Mouse (Mus musculus): ENCODE results near the gene Abhd14b.

Abhd14b gene

GRCm38 (mm10) chr9:106460401-106461025 is 13.3 kb downstream of the Abhd14b start:
- DNase-seq (ENCODE audit: inconsistent ontology term) = no peak

GRCm38 (mm10) chr9:106461026-106461415 is 13.8 kb downstream of the Abhd14b start:
- DNase-seq (ENCODE audit: inconsistent ontology term) = no peak

GRCm38 (mm10) chr9:106461641-106462429 is 14.6 kb downstream of the Abhd14b start:
- no peak for DNase-seq (ENCODE audit: inconsistent ontology term)

- no peak for DNase-seq (ENCODE audit: inconsistent ontology term)
These were observed 15.2 kb downstream of the Abhd14b start for GRCm38 (mm10) chr9:106462430-106462800.

GRCm38 (mm10) chr9:106463122-106464063 is 16.1 kb downstream of the Abhd14b start:
- DNase-seq (ENCODE audit: inconsistent ontology term) = no peak

- DNase-seq (ENCODE audit: inconsistent ontology term) = peak; percentile 79
These were observed 17.7 kb downstream of the Abhd14b start for GRCm38 (mm10) chr9:106464751-106465541.

DNA sequence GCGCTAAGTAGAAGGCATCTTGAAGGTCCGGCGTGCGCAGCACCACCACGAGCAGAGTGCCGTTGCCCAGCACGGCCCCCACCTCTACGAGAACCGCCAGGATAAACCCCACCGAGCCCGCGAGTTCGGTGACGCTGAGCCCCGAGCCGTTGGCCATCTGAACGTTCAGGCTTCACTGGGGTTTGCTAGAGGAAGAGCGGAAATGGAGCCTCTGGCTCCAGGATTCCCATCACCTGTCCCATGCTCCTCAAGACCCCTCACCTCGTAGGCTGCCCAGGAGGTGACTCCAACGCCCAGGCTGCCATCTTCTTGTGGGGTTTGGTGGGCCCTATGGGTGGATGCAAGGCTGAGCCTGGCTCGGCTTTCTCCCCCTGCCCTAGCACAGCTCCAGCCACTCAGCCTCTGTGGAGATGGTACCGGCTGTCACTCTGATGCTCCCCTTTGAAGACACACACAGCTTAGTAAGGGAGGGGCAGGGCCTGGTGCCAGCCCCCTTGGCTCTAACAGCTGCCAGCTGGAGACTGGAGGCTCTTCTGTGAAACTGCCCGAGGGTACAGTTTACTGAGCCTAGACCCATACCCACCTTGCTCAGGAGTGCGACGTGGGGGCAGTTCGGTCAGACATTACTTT is 18.4 kb downstream of the Abhd14b start, which contains the start of gene Gpr62:
Gene Gpr62 (minus strand): TSS at position 368 of the 630 bp plus-strand sequence.
- peak; percentile 75 for DNase-seq (ENCODE audit: inconsistent ontology term)

GRCm38 (mm10) chr9:106466721-106467120 is 19.5 kb downstream of the Abhd14b start:
- no peak for DNase-seq (ENCODE audit: inconsistent ontology term)

- DNase-seq (ENCODE audit: inconsistent ontology term) = no peak
These were observed 20.5 kb downstream of the Abhd14b start for GRCm38 (mm10) chr9:106467746-106468145.

GRCm38 (mm10) chr9:106469317-106469716 is 22.1 kb downstream of the Abhd14b start:
- no peak for DNase-seq (ENCODE audit: inconsistent ontology term)

GRCm38 (mm10) chr9:106469776-106470175 is 22.5 kb downstream of the Abhd14b start:
- no peak for DNase-seq (ENCODE audit: inconsistent ontology term)

DNA sequence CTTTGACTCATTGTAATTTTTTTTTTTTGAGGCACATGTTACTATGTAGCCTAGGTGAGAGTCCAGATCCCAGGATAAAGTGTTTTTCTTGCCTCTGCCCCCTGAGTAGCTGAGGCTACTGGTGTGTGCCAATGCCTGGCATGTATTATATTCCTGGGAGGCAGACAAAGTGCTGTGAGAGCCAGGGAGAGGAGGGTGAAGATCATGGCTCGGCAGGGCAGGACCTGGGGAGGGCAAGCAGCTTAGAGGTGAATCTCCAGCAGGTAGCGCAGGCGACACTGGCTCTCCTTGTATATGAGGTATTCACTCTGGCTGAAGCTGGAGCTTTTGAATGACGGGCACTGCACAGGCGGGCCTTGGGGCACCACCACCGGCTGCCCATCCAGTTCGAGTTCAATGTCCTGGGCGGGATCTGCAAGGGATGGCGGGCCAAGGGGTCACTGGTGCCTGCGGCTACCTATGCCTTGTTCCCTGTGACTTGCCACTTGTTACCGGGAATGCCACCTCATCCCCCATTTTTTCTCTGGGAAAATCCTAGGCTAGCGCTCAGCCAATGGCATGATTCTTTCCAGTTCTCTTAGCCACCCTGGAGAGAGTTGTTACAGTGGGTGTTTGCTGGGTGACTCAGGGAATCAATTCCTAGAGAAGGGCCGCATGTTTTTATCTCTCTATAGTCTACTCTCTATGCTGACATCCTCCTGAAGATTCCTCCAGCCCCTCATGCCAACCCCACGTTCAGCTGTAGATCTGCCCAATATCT is 23.9 kb downstream of the Abhd14b start:
- no peak for DNase-seq (ENCODE audit: inconsistent ontology term)

- DNase-seq (ENCODE audit: inconsistent ontology term) = peak; percentile 91
These were observed 24.6 kb downstream of the Abhd14b start for GRCm38 (mm10) chr9:106471892-106472291.

DNA sequence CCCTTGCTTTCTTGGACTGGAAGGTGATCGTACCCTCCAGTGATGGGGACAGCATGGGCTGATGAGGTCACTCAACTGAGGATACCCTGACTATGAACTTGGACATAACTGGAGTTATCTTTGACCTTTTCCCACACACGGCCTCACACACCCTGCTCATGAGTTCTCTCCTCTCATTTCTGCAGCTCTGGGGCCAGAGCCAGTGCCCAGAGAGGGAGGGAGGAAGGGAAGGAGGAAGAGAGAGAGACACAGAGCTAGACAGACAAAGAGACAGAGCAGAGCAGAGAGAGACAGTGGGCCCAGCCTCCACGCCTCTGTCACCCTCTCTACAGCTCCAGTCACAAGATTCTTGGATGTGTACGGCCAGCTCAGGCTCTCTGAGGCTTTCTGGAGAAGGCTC is 25.1 kb downstream of the Abhd14b start:
- DNase-seq (ENCODE audit: inconsistent ontology term) = peak; percentile 55

GRCm38 (mm10) chr9:106473081-106473752 is 26.0 kb downstream of the Abhd14b start:
- no peak for DNase-seq (ENCODE audit: inconsistent ontology term)

- DNase-seq (ENCODE audit: inconsistent ontology term) = no peak
These were observed 26.5 kb downstream of the Abhd14b start for GRCm38 (mm10) chr9:106473753-106474105.

GRCm38 (mm10) chr9:106474456-106474855 is 27.2 kb downstream of the Abhd14b start:
- peak; percentile 80 for DNase-seq (ENCODE audit: inconsistent ontology term)

- DNase-seq (ENCODE audit: inconsistent ontology term) = no peak
These were observed 27.8 kb downstream of the Abhd14b start for GRCm38 (mm10) chr9:106475046-106475445.

DNA sequence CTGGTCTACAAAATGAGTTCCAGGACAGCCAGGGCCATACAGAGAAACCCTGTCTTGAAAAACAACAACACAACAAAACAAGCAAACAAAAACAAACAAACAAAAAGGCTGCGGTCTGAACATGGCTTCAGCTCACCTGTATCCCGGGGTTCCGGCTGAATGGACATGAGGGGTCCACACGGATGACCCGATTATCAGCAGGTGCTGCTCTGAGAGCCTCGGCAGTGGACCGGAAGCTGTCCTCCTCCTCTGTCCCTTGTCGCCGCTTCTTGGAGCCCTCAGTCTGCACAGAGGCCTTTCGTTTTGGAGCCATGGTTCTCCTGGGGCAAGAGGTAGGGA is 28.4 kb downstream of the Abhd14b start, which contains the start of gene Rrp9:
Gene Rrp9 (plus strand): TSS at position 301 of the 339 bp plus-strand sequence.
- DNase-seq (ENCODE audit: inconsistent ontology term) = no peak
